Mouse (Mus musculus): ENCODE data around the gene Grin3a. TPM values are rescaled to one million over a fixed set of nuclear protein-coding genes. Genes with fewer than 3 reads are reported as not detected.

Grin3a gene
- polyA plus RNA-seq (2014; fragmentation: Nextera tagmentation; extraction: Ambion mirVana), result 0.66 and 0.79 TPM in 2 replicates

DNA sequence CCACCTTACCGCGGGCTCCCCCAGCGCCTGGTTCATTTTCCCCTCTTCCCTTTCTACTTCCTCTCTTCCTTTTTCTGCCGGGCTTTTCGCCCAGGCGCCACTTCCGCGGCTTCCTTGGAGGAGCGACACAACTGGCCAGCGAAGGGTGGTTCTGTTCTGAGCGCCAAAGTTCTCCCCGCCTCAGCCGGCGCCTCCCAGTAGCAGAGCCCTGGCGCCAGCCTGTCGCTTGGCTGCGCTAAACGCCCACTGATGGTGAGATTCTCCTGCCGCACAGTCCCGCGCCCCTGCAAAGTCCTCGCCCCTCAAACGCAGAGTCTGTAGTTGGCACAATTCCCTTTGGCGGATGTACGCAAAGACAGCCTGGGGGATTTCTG lies at the start of gene Grin3a:
Grin3a (minus strand) TSS at position 133 of the 374 bp plus-strand sequence.
- Histone ChIP-seq H3K4me1 (ENCODE audit: control insufficient read depth, insufficient read depth, low read length) (peaks cover 3% of the 10 kb centered on the region; the same call in 1 of the 2 replicates), H3K27me3 (ENCODE audit: control insufficient read depth, insufficient read depth, low read length) (peaks cover 38% of the 10 kb centered on the region), H3K27ac (ENCODE audit: low read depth, low read length) (no peak within 1 kb of the TSS), H3K9ac (ENCODE audit: low read depth, low read length) (peak within 1 kb of the TSS; percentile 0; the same call in 1 of the 2 replicates), H3K36me3 (ENCODE audit: control insufficient read depth, insufficient read depth, low read length) (no peaks in the 10 kb centered on the region), H3K4me3 (ENCODE audit: low read length) (peak within 1 kb of the TSS; percentile 57), H3K9me3 (ENCODE audit: control insufficient read depth, low read length) (no peaks in the 10 kb centered on the region), H3K4me2 (replicated peaks; ENCODE audit: low read depth, low read length) (peak within 1 kb of the TSS; percentile 96)
- under 1% methylated on average over 25 of the region's 25 CpGs for WGBS
- peak; percentile 92 for ATAC-seq (ENCODE audit: low FRiP score, low TSS enrichment)

DNA sequence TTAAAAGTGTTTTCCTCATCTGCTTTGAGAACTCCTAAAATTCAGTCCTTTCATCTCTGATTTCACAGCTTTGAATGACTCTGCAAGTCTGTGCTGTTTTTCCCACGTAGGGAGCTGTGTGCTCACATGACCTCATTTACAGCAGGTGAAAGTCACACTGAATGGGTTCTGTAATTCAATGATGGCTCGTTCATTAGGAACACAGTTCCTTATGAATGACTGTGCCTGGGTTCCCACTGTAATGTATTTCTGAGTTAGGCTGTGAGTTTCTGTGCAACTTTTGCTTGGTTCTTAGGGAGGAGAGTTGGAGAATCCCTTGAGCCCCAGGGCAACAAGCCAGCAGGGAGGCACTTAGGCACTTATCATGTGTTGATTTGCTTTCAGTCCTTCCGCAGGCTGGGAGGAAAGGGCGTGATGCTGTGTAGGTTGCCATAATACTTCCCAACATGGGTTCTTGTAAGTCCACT lies 46.3 kb upstream of the Grin3a start:
- no peaks in the 10 kb centered on the region for H3K4me1 ChIP-seq (ENCODE audit: control insufficient read depth, insufficient read depth, low read length)
- H3K4me3 ChIP-seq (ENCODE audit: low read length), result no peak overlapping the region
- no peak overlapping the region for H3K4me2 ChIP-seq (replicated peaks; ENCODE audit: low read depth, low read length)
- H3K9me3 ChIP-seq (ENCODE audit: control insufficient read depth, low read length), result no peaks in the 10 kb centered on the region
- no peak overlapping the region for H3K27ac ChIP-seq (ENCODE audit: low read depth, low read length)
- 24% methylated on average over 4 of the region's 4 CpGs for WGBS
- no peaks in the 10 kb centered on the region for H3K27me3 ChIP-seq (ENCODE audit: control insufficient read depth, insufficient read depth, low read length)
- H3K9ac ChIP-seq (ENCODE audit: low read depth, low read length), result no peak overlapping the region
- H3K36me3 ChIP-seq (ENCODE audit: control insufficient read depth, insufficient read depth, low read length), result no peaks in the 10 kb centered on the region
- ATAC-seq (ENCODE audit: low FRiP score, low TSS enrichment), result peak; percentile 35; the same call in 1 of the 2 replicates

DNA sequence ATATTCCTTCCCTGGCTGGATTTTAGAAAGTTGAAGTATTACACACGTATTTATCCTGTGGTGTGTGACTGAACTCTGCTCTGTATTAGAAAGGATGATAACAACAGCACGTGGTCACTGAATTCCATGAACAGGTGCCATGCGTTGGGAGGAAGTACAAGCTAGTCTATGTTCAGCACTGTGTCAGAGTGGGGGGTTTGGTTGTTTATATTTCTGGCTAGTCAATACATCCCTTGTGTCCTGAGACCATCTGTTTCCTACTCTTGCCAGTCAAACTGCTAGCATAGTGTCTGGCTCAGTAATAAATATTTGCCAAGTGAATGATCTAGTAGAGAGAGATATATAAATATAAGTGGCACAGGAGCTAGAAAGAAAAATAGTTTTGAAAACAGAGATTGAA lies 31.5 kb upstream of the Grin3a start:
- Histone ChIP-seq H3K9ac (ENCODE audit: low read depth, low read length) (no peak overlapping the region), H3K4me2 (replicated peaks; ENCODE audit: low read depth, low read length) (no peak overlapping the region), H3K36me3 (ENCODE audit: control insufficient read depth, insufficient read depth, low read length) (no peaks in the 10 kb centered on the region), H3K27ac (ENCODE audit: low read depth, low read length) (no peak overlapping the region), H3K4me1 (ENCODE audit: control insufficient read depth, insufficient read depth, low read length) (no peaks in the 10 kb centered on the region), H3K4me3 (ENCODE audit: low read length) (no peak overlapping the region), H3K9me3 (ENCODE audit: control insufficient read depth, low read length) (no peaks in the 10 kb centered on the region), H3K27me3 (ENCODE audit: control insufficient read depth, insufficient read depth, low read length) (no peaks in the 10 kb centered on the region)
- 58% methylated on average over 3 of the region's 3 CpGs for WGBS
- no peak for ATAC-seq (ENCODE audit: low FRiP score, low TSS enrichment)

DNA sequence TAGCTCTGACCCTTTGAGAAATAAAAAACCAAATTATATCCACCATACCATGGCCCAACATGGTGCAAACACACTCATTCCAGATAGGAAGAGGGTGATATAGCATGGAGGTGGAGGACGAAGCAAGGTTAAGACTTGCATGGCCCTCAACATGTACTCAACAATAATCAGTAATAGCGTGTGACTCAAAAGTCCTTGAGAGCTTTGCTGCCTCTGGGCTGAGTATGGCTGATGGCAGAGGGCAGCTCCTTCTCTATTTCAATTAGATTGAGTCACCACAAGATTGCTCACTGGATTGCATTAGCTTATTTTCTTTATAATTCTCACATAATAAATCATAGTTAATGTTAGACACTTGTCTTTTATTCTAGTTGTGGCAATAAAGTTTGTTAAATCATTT lies 15.1 kb upstream of the Grin3a start:
- no peak for ATAC-seq (ENCODE audit: low FRiP score, low TSS enrichment)
- no peaks in the 10 kb centered on the region for H3K36me3 ChIP-seq (ENCODE audit: control insufficient read depth, insufficient read depth, low read length)
- no peaks in the 10 kb centered on the region for H3K4me1 ChIP-seq (ENCODE audit: control insufficient read depth, insufficient read depth, low read length)
- 93% methylated on average over 2 of the region's 2 CpGs for WGBS
- no peaks in the 10 kb centered on the region for H3K27me3 ChIP-seq (ENCODE audit: control insufficient read depth, insufficient read depth, low read length)
- no peak overlapping the region for H3K27ac ChIP-seq (ENCODE audit: low read depth, low read length)
- H3K4me3 ChIP-seq (ENCODE audit: low read length), result no peak overlapping the region
- H3K4me2 ChIP-seq (replicated peaks; ENCODE audit: low read depth, low read length), result no peak overlapping the region
- no peaks in the 10 kb centered on the region for H3K9me3 ChIP-seq (ENCODE audit: control insufficient read depth, low read length)
- H3K9ac ChIP-seq (ENCODE audit: low read depth, low read length), result no peak overlapping the region

DNA sequence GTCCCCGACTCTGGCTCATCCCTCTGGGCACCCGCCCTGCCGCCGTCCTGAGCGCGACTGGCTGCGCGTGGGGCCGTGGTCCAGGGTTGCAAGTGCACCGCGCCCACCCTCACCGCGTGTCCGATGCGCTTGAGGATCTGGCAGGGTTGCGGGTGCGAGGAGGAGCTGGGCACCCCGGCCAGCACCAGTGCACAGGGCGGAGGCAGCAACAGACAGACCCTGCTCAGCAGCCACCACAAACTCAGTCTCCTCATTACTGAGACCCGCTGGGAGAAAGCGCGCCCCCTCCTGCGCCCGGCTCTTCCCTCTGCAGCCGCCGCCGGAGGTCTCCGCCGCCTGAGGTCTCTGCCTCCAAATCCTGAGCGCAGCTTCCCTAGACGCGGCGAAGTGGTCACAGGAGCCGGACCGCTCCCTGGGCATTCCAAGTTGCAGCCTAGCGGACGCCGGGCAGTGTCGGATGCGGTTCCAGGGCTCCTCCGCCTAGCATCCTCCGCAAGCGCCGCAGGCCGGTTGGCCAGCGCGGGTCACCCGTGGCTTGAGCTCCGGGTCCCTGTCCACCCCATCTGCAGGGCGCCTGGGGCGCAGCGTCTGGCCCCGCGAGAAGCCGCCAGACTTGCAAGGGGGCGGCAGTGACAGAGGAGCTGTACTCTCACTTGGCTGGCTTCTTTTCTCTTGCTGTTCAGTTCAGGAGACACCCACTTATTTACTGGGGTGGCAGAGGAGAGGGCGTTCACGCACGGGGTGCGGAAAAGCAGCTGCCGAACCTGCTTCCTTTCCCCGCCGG lies 524 bp downstream of the Grin3a start:
- ATAC-seq (ENCODE audit: low FRiP score, low TSS enrichment), result peak; percentile 64
- H3K4me2 ChIP-seq (replicated peaks; ENCODE audit: low read depth, low read length), result peak overlapping the region; percentile 96
- no peaks in the 10 kb centered on the region for H3K36me3 ChIP-seq (ENCODE audit: control insufficient read depth, insufficient read depth, low read length)
- H3K4me1 ChIP-seq (ENCODE audit: control insufficient read depth, insufficient read depth, low read length), result peaks cover 3% of the 10 kb centered on the region; the same call in 1 of the 2 replicates
- H3K4me3 ChIP-seq (ENCODE audit: low read length), result peak overlapping the region; percentile 57
- H3K9me3 ChIP-seq (ENCODE audit: control insufficient read depth, low read length), result no peaks in the 10 kb centered on the region
- no peak overlapping the region for H3K27ac ChIP-seq (ENCODE audit: low read depth, low read length)
- peaks cover 38% of the 10 kb centered on the region for H3K27me3 ChIP-seq (ENCODE audit: control insufficient read depth, insufficient read depth, low read length)
- H3K9ac ChIP-seq (ENCODE audit: low read depth, low read length), result peak overlapping the region; percentile 0; the same call in 1 of the 2 replicates
- WGBS, result under 1% methylated on average over 62 of the region's 63 CpGs

DNA sequence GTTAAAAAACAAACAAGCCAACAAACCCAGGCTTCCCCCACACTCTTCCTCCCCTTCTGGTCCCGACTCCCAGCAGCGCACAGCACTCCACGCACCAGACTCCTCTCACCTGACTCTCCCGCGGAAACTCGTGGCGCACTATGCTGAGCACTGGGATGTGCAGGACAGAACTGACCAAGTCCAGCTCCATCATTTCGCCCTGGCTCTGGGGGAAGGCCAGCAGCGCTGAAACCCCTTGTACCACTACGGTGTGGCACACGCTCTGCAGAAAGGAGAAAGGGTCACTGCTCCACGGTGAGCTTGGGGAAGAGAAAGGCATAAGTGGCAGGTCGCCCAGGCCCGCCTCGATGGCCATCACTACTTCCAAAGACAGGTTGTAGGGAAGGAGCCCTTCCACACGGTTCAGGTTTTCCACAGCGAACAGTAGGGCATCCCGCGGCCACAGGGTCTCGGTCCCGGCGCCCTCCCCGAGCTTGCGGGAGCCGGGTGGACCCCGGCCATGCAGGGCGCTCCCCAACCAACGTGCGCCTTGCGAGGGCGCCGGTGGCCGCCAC lies 1.2 kb downstream of the Grin3a start:
- Histone ChIP-seq H3K9me3 (ENCODE audit: control insufficient read depth, low read length) (no peaks in the 10 kb centered on the region), H3K36me3 (ENCODE audit: control insufficient read depth, insufficient read depth, low read length) (no peaks in the 10 kb centered on the region), H3K9ac (ENCODE audit: low read depth, low read length) (0 out of 2 replicates have a peak overlapping the region, but pooled peaks have one; percentile 0), H3K4me2 (replicated peaks; ENCODE audit: low read depth, low read length) (peak overlapping the region; percentile 96), H3K27me3 (ENCODE audit: control insufficient read depth, insufficient read depth, low read length) (peaks cover 38% of the 10 kb centered on the region), H3K4me1 (ENCODE audit: control insufficient read depth, insufficient read depth, low read length) (peaks cover 3% of the 10 kb centered on the region; the same call in 1 of the 2 replicates), H3K4me3 (ENCODE audit: low read length) (peak overlapping the region; percentile 57), H3K27ac (ENCODE audit: low read depth, low read length) (no peak overlapping the region)
- 4% methylated on average over 33 of the region's 33 CpGs for WGBS
- ATAC-seq (ENCODE audit: low FRiP score, low TSS enrichment), result peak; percentile 41; the same call in 1 of the 2 replicates

DNA sequence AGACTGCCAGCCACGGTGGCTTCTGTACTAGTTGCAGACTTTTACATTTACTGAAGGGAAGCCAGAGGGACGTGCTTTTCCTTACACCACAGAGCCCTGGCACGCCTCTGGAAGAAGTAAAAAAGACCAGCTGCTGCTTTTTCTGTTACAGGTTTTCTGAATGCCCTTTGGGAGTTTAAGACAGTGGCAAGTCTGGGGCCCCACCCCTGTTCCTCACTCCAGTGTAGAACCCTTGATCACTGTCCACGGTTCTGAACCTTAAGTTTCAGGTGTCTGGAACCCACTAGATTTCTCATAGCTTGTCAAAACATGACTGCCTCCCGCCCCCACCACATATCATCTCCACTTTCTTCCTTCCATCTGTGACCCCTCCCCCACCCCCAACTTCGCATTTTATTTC lies 1.8 kb downstream of the Grin3a start:
- ATAC-seq (ENCODE audit: low FRiP score, low TSS enrichment), result peak; percentile 51; the same call in 1 of the 2 replicates
- peaks cover 38% of the 10 kb centered on the region for H3K27me3 ChIP-seq (ENCODE audit: control insufficient read depth, insufficient read depth, low read length)
- WGBS, result 15% methylated on average over 6 of the region's 6 CpGs

DNA sequence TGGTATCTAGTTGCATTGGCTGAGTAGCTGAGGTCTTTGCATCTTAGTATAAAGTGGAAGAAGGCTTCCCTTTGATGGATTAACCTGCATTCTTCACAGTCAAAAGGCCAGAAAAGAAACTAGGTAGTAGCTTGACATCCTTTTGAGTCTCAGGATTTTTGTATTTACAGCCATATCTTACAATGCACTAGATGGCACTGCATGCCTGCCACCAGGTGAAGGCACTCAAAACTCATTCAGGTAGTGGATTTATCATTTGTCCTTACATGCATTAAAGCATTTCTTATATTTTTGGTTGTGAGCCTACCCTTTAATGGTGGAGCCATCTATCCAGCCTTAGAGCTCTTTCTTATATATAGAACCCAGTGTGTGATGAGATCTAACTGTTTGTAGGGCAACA lies 13.5 kb downstream of the Grin3a start:
- Histone ChIP-seq H3K4me1 (ENCODE audit: control insufficient read depth, insufficient read depth, low read length) (no peaks in the 10 kb centered on the region), H3K27ac (ENCODE audit: low read depth, low read length) (no peak overlapping the region), H3K4me3 (ENCODE audit: low read length) (no peak overlapping the region), H3K36me3 (ENCODE audit: control insufficient read depth, insufficient read depth, low read length) (no peaks in the 10 kb centered on the region), H3K9ac (ENCODE audit: low read depth, low read length) (no peak overlapping the region), H3K9me3 (ENCODE audit: control insufficient read depth, low read length) (no peaks in the 10 kb centered on the region), H3K4me2 (replicated peaks; ENCODE audit: low read depth, low read length) (no peak overlapping the region), H3K27me3 (ENCODE audit: control insufficient read depth, insufficient read depth, low read length) (no peaks in the 10 kb centered on the region)
- no peak for ATAC-seq (ENCODE audit: low FRiP score, low TSS enrichment)

More for the DNA sequence above, 1.8 kb downstream of the Grin3a start:
- Histone ChIP-seq H3K4me1 (ENCODE audit: control insufficient read depth, insufficient read depth, low read length) (peaks cover 3% of the 10 kb centered on the region; the same call in 1 of the 2 replicates), H3K4me3 (ENCODE audit: low read length) (peak overlapping the region; percentile 57; the same call in 1 of the 2 replicates), H3K4me2 (replicated peaks; ENCODE audit: low read depth, low read length) (no peak overlapping the region; the same call in 1 of the 2 replicates), H3K27ac (ENCODE audit: low read depth, low read length) (no peak overlapping the region), H3K9ac (ENCODE audit: low read depth, low read length) (no peak overlapping the region), H3K36me3 (ENCODE audit: control insufficient read depth, insufficient read depth, low read length) (no peaks in the 10 kb centered on the region), H3K9me3 (ENCODE audit: control insufficient read depth, low read length) (no peaks in the 10 kb centered on the region)

DNA sequence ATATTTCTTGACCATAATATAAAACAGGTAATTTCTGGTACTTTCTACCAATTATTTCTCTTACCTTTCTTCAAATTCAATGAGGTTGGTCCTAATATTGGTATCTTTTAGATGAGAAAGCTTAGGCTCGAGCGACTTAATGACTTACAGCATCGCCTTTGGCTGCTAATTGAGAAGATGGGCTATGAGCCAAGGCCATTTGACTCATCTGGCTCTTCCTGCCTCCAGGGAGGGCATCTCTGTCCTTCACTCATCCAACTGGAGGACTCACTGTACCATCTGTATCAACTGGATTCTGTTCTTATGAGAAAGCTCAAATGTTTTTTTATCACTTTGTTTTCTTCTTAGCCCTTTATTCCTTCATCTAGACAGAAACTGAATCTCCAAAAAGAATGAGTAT lies 31.7 kb downstream of the Grin3a start:
- no peak overlapping the region for H3K4me3 ChIP-seq (ENCODE audit: low read length)
- 91% methylated on average over 3 of the region's 3 CpGs for WGBS
- H3K4me2 ChIP-seq (replicated peaks; ENCODE audit: low read depth, low read length), result no peak overlapping the region
- no peaks in the 10 kb centered on the region for H3K27me3 ChIP-seq (ENCODE audit: control insufficient read depth, insufficient read depth, low read length)
- H3K4me1 ChIP-seq (ENCODE audit: control insufficient read depth, insufficient read depth, low read length), result no peaks in the 10 kb centered on the region
- H3K9me3 ChIP-seq (ENCODE audit: control insufficient read depth, low read length), result no peaks in the 10 kb centered on the region
- no peaks in the 10 kb centered on the region for H3K36me3 ChIP-seq (ENCODE audit: control insufficient read depth, insufficient read depth, low read length)
- no peak for ATAC-seq (ENCODE audit: low FRiP score, low TSS enrichment)
- H3K9ac ChIP-seq (ENCODE audit: low read depth, low read length), result no peak overlapping the region
- no peak overlapping the region for H3K27ac ChIP-seq (ENCODE audit: low read depth, low read length)
